Mouse (Mus musculus) hindbrain, embryonic 13.5 days (tissue): ENCODE results near the gene Gdf15. TPM values are rescaled to one million over a fixed set of nuclear protein-coding genes. Genes with fewer than 3 reads are reported as not detected.
A peak's percentile ranks its signal among the peaks of the same experiment; 100 is the strongest.

Experiments used
- ATAC-seq: fragments of 200-750 bp; cut with Nextera tagmentation; 2 replicates; pipeline ENCODE4 v1.8.0; 2017; ENCODE audit warnings: moderate TSS enrichment; ENCODE audit not compliant: low FRiP score
- H3K27ac ChIP-seq: fragments of 300-500 bp; sonication (generic); 2 replicates; pipeline ENCODE4 v1.5.1; 2015; ENCODE audit warnings: inconsistent platforms, mild to moderate bottlenecking, moderate library complexity
- H3K27me3 ChIP-seq: fragments of 300-500 bp; sonication (generic); 2 replicates; pipeline ENCODE4 v1.6.1; 2015; ENCODE audit warnings: mild to moderate bottlenecking, inconsistent platforms
- H3K36me3 ChIP-seq: fragments of 300-500 bp; sonication (generic); 2 replicates; pipeline ENCODE4 v1.6.1; 2015; ENCODE audit warnings: mild to moderate bottlenecking, inconsistent platforms
- H3K4me1 ChIP-seq: fragments of 300-500 bp; sonication (generic); replicated peaks from 2 replicates; pipeline ENCODE4 v1.6.1; 2015; ENCODE audit warnings: inconsistent platforms
- H3K4me2 ChIP-seq: fragments of 300-500 bp; sonication (generic); 2 replicates; pipeline ENCODE4 v1.6.1; 2015; ENCODE audit warnings: inconsistent platforms, mild to moderate bottlenecking, moderate library complexity
- H3K4me3 ChIP-seq: fragments of 300-500 bp; sonication (generic); 2 replicates; pipeline ENCODE4 v1.5.1; 2015; ENCODE audit warnings: mild to moderate bottlenecking, inconsistent platforms
- H3K9ac ChIP-seq: fragments of 300-500 bp; sonication (generic); 2 replicates; pipeline ENCODE4 v1.6.1; 2015; ENCODE audit warnings: mild to moderate bottlenecking, inconsistent platforms
- H3K9me3 ChIP-seq: fragments of 300-500 bp; sonication (generic); 2 replicates; pipeline ENCODE4 v1.6.1; 2016; ENCODE audit warnings: inconsistent platforms
- WGBS: fragments of 180-500 bp; shearing (Covaris S2); methylation state at CpG from one replicate; pipeline ENCODE4 v1.1.7; 2015; 5-methylcytosine and 5-hydroxymethylcytosine counted together
- polyA plus RNA-seq: library from polyadenylated mRNA; unstranded; fragments of >200 nt; fragmentation: Nextera tagmentation; extraction: Ambion mirVana; gene quantifications from 2 replicates; pipeline ENCODE4 v1.2.1, GENCODE M21; 2015

Gene Gdf15
- polyA plus RNA-seq, 1 experiment from 2014 or later = 0.12 TPM

DNA sequence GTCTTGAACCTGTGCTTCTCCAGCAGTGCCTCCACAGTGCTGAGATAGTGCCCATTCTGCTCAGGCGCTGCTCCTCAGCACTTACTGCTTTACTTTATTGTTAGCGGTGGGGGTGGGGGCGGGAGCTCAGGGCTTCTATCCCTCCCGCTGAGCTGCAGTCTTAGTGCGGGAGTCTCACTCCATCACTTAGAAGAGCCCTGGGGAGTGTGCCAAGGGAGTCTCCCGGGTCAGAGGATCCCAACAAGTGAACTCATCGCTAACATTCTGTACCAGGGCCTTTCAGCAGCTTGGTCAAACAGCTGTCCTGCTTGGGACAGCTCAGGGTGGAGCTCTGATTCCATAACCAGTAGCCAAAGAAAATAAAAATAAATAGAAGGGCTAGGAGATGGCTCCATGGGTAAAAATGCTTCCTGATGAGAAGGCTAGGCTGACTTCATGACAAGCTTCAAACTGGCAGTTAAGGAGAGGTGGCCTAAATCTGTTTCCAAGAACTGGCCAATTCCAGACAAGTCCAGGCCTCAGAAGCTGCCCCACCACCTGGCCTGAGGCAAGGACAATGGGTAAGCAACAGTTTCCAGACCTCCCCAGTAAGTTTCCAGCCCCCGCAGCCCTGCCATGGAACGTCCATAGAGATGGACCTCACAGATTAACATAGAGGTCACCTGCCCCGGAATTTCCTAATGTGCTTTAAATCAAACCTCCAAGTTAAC lies 39.5 kb upstream of the Gdf15 start:
- Histone ChIP-seq H3K4me1 (peaks cover 25% of the 10 kb centered on the region), H3K36me3 (no peaks in the 10 kb centered on the region; the same call in 1 of the 2 replicates), H3K27ac (peak overlapping the region; percentile 27; the same call in 1 of the 2 replicates), H3K4me3 (no peak overlapping the region), H3K27me3 (no peaks in the 10 kb centered on the region), H3K4me2 (no peak overlapping the region), H3K9ac (no peak overlapping the region), H3K9me3 (no peaks in the 10 kb centered on the region)
- 60% methylated on average over 10 of the region's 10 CpGs for WGBS
- ATAC-seq = no peak

GRCm38 (mm10) chr8:70667071-70667470 lies 34.8 kb upstream of the Gdf15 start:
- Histone ChIP-seq H3K27ac (no peak overlapping the region), H3K9ac (no peak overlapping the region), H3K4me2 (no peak overlapping the region), H3K27me3 (no peaks in the 10 kb centered on the region), H3K9me3 (no peaks in the 10 kb centered on the region), H3K4me1 (0 out of 2 replicates have a peak, but pooled peaks cover 5% of the 10 kb centered on the region), H3K36me3 (no peaks in the 10 kb centered on the region), H3K4me3 (no peak overlapping the region)
- 75% methylated on average over 5 of the region's 5 CpGs for WGBS
- no peak for ATAC-seq

DNA sequence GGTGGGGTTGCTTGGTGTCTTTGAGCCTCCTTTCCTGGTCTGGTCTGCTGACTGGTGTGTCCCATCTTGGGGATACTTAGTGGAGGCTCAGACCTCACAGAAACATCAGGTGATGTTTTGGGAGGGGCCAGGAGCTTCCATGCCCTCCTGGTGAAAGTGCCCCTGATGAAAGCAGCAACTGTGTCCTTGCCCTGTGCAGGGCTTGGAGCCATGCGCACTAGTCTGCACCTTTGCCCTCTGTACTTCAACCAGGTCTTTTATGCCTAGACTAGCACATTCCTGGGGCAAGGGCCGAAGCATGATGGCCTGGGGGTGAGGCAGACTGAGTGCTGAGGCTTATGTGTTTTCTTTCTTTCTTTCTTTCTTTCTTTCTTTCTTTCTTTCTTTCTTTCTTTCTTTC lies 33.3 kb upstream of the Gdf15 start:
- Histone ChIP-seq H3K4me2 (no peak overlapping the region), H3K27me3 (no peaks in the 10 kb centered on the region), H3K9ac (no peak overlapping the region), H3K27ac (no peak overlapping the region; the same call in 1 of the 2 replicates), H3K9me3 (no peaks in the 10 kb centered on the region), H3K4me1 (peaks cover under 1% of the 10 kb centered on the region; the same call in 1 of the 2 replicates), H3K36me3 (no peaks in the 10 kb centered on the region), H3K4me3 (no peak overlapping the region)
- ATAC-seq = no peak
- 78% methylated on average over 2 of the region's 2 CpGs for WGBS

DNA sequence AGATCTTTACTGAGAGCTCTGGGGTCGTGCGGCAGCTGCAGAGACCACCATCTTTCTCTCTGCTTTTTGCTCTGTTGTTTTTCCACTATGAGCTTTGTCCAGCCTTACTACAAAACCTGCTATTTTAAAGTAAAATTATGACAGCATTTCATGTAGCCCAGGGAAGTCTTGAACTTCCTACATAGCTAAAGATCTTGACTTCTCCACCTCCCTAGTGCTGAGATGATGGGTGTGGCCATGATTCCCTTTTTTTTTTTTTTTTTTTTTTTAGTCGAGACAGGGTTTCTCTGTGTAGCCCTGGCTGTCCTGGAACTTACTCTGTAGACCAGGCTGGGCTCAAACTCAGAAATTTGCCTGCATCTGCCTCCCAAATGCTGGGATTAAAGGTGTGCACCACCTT lies 32.4 kb upstream of the Gdf15 start:
- 85% methylated on average over 3 of the region's 3 CpGs for WGBS
- Histone ChIP-seq H3K36me3 (no peaks in the 10 kb centered on the region), H3K27ac (no peak overlapping the region), H3K4me3 (no peak overlapping the region), H3K4me1 (peaks cover 9% of the 10 kb centered on the region), H3K4me2 (no peak overlapping the region), H3K27me3 (no peaks in the 10 kb centered on the region), H3K9ac (no peak overlapping the region), H3K9me3 (no peaks in the 10 kb centered on the region)
- ATAC-seq = no peak

GRCm38 (mm10) chr8:70663691-70664090 lies 31.4 kb upstream of the Gdf15 start:
- Histone ChIP-seq H3K27me3 (no peaks in the 10 kb centered on the region), H3K4me2 (no peak overlapping the region), H3K4me3 (no peak overlapping the region), H3K9me3 (no peaks in the 10 kb centered on the region), H3K27ac (peak overlapping the region; percentile 62), H3K36me3 (no peaks in the 10 kb centered on the region), H3K9ac (no peak overlapping the region), H3K4me1 (peaks cover 14% of the 10 kb centered on the region)
- ATAC-seq = no peak
- WGBS = 33% methylated on average over 4 of the region's 4 CpGs

DNA sequence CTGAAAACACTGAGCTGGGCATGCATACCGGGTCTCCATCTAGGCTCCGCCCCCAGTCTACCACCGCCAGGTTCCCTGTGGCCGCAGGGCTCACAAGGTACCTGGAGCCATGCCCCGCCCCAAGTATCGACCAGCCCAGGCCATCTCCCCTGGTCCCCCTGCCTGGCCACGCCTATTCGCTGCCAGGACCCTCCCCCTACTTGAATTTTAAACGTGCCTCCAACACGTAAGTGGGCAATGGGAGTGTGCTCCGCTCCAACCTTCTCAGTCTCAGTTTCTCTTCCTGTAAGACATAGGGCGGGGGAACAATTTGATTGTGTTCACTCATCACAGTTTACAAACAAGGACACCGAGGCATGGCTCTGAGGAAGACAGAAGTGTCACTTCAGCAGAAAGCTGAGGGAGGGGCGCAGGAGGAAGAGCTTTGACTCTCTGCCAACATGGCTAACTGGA lies 28.0 kb upstream of the Gdf15 start, which contains the start of gene Pgpep1:
TSS of gene Pgpep1 (minus strand) at position 116 of the 453 bp plus-strand sequence.
- Histone ChIP-seq H3K9ac (peak within 1 kb of the TSS; percentile 90), H3K9me3 (no peaks in the 10 kb centered on the region), H3K4me2 (peak within 1 kb of the TSS; percentile 67), H3K36me3 (0 out of 2 replicates have a peak, but pooled peaks cover 8% of the 10 kb centered on the region), H3K4me1 (peaks cover 47% of the 10 kb centered on the region), H3K27ac (peak within 1 kb of the TSS; percentile 91), H3K27me3 (no peaks in the 10 kb centered on the region), H3K4me3 (peak within 1 kb of the TSS; percentile 75)
- 3% methylated on average over 14 of the region's 14 CpGs for WGBS
- ATAC-seq = peak; percentile 50

DNA sequence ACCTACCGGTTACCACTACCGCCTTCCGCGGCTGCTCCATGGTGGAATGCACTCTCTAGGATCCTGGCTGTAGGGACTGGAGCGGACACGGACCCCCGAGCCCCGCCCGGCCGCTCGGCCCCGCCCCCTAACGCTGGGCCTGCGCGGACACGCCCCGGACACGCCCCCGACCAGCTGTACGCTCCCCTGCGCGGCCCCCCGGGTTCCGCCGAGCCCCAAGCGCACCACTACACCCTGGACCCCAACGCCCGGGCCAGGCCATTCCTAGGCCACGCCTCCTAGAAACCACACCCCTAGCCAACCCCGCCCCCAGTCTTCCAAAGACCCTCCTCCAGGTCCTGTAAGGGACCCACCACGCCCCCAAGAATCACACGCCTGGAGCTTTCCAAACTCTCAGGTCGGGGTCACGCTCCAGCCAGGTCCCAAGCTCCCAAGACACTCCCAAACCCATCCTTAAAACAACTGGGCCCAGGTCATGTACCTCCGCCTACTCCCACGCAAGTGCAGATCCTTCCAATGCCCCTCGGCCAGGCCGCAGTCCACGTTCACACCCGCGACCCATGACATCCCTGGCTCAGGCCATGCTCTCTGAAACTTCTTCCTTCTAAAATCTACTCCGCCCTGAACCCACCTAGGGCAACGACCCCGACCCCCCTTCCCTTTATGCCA lies 27.5 kb upstream of the Gdf15 start:
- H3K27me3 ChIP-seq = no peaks in the 10 kb centered on the region
- H3K4me1 ChIP-seq = peaks cover 51% of the 10 kb centered on the region
- H3K4me2 ChIP-seq = peak overlapping the region; percentile 67
- H3K9ac ChIP-seq = peak overlapping the region; percentile 90
- H3K4me3 ChIP-seq = peak overlapping the region; percentile 75
- peak overlapping the region; percentile 91 for H3K27ac ChIP-seq
- ATAC-seq = peak; percentile 88
- H3K36me3 ChIP-seq = 0 out of 2 replicates have a peak, but pooled peaks cover 10% of the 10 kb centered on the region
- under 1% methylated on average over 44 of the region's 44 CpGs for whole genome bisulfite sequencing
- H3K9me3 ChIP-seq = no peaks in the 10 kb centered on the region

GRCm38 (mm10) chr8:70658897-70659603 lies 26.8 kb upstream of the Gdf15 start:
- peak overlapping the region; percentile 75 for H3K4me3 ChIP-seq
- H3K36me3 ChIP-seq = 0 out of 2 replicates have a peak, but pooled peaks cover 17% of the 10 kb centered on the region
- H3K4me2 ChIP-seq = peak overlapping the region; percentile 67
- H3K4me1 ChIP-seq = peaks cover 58% of the 10 kb centered on the region
- peak; percentile 33 for ATAC-seq
- H3K9me3 ChIP-seq = no peaks in the 10 kb centered on the region
- H3K27ac ChIP-seq = peak overlapping the region; percentile 91
- peak overlapping the region; percentile 90 for H3K9ac ChIP-seq
- WGBS = under 1% methylated on average over 31 of the region's 31 CpGs
- H3K27me3 ChIP-seq = no peaks in the 10 kb centered on the region

- peaks cover 61% of the 10 kb centered on the region for H3K4me1 ChIP-seq
- H3K4me3 ChIP-seq = peak overlapping the region; percentile 75
- H3K9me3 ChIP-seq = no peaks in the 10 kb centered on the region
- peak overlapping the region; percentile 91 for H3K27ac ChIP-seq
- no peak for ATAC-seq
- peak overlapping the region; percentile 67 for H3K4me2 ChIP-seq
- H3K36me3 ChIP-seq = 0 out of 2 replicates have a peak, but pooled peaks cover 17% of the 10 kb centered on the region
- 52% methylated on average over 2 of the region's 2 CpGs for WGBS
- H3K9ac ChIP-seq = peak overlapping the region; percentile 90
- H3K27me3 ChIP-seq = no peaks in the 10 kb centered on the region
Observed at GRCm38 (mm10) chr8:70657739-70658138, 25.5 kb upstream of the Gdf15 start.

- H3K4me3 ChIP-seq = no peak overlapping the region
- WGBS = 91% methylated on average over 3 of the region's 3 CpGs
Observed at GRCm38 (mm10) chr8:70657214-70657613, 25.0 kb upstream of the Gdf15 start.

GRCm38 (mm10) chr8:70656193-70656790 lies 24.0 kb upstream of the Gdf15 start:
- ATAC-seq = peak; percentile 21; the same call in 1 of the 2 replicates

More at GRCm38 (mm10) chr8:70657214-70657613, 25.0 kb upstream of the Gdf15 start:
- Histone ChIP-seq H3K9ac (peak overlapping the region; percentile 90), H3K9me3 (no peaks in the 10 kb centered on the region), H3K27me3 (no peaks in the 10 kb centered on the region), H3K4me1 (peaks cover 66% of the 10 kb centered on the region), H3K4me2 (peak overlapping the region; percentile 67), H3K36me3 (peaks cover 23% of the 10 kb centered on the region), H3K27ac (peak overlapping the region; percentile 91)
- ATAC-seq = no peak

More at GRCm38 (mm10) chr8:70656193-70656790, 24.0 kb upstream of the Gdf15 start:
- H3K4me2 ChIP-seq = peak overlapping the region; percentile 67; the same call in 1 of the 2 replicates
- no peak overlapping the region for H3K4me3 ChIP-seq
- H3K27me3 ChIP-seq = no peaks in the 10 kb centered on the region
- WGBS = 17% methylated on average over 13 of the region's 13 CpGs
- no peaks in the 10 kb centered on the region for H3K9me3 ChIP-seq
- peaks cover 68% of the 10 kb centered on the region for H3K4me1 ChIP-seq
- peaks cover 30% of the 10 kb centered on the region for H3K36me3 ChIP-seq
- H3K9ac ChIP-seq = peak overlapping the region; percentile 46; the same call in 1 of the 2 replicates
- peak overlapping the region; percentile 91 for H3K27ac ChIP-seq
